Mouse (Mus musculus) lung, adult 2 months (tissue): ENCODE data around the gene Gm1673.

ENCODE experiments used
- CTCF ChIP-seq: fragments of 200-500 bp; IDR thresholded peaks from 2 replicates; pipeline ENCODE4 v1.5.1; 2011; ENCODE audit warnings: mild to moderate bottlenecking, low read length, control low read depth; ENCODE audit not compliant: insufficient read depth
- POLR2A ChIP-seq: fragments of 200-500 bp; IDR thresholded peaks from 2 replicates; pipeline ENCODE4 v1.6.1; 2011; ENCODE audit warnings: low read depth, mild to moderate bottlenecking, control low read depth, low read length, borderline replicate concordance; ENCODE audit errors: extremely low read depth

GRCm38 (mm10) chr5:34014652-34015051 is 31.4 kb downstream of the Gm1673 start:
- no peak for TF ChIP-seq CTCF
- TF ChIP-seq POLR2A: no peak
